Mouse (Mus musculus): ENCODE measurements around the gene Ctxn1. TPM values are rescaled to one million over a fixed set of nuclear protein-coding genes. Genes with fewer than 3 reads are reported as not detected.
A peak's percentile ranks its signal among the peaks of the same experiment; 100 is the strongest.

Ctxn1 gene
- total RNA-seq (2012; rRNA removed) (0.26 and 0.58 TPM in 2 replicates), polyA plus RNA-seq (2012; ENCODE audit: insufficient read depth in 1 of 2, insufficient read length in 2 of 2, low read depth in 1 of 2, low replicate concordance in 2 of 2, missing spikeins in 1 of 2) (1 to 10 TPM in 1 of 2 experiments, not detected in 1; 5.6 TPM)

- Histone ChIP-seq H3K4me1 (ENCODE audit: control insufficient read depth in 1 of 2, insufficient read depth in 2 of 2, low read length in 2 of 2) (peaks cover 0 to 5% of the 10 kb centered on the region in 2 experiments; a peak in 2 of 4 replicates), H3K27me3 (ENCODE audit: control insufficient read depth in 1 of 2, insufficient read depth in 2 of 2, low read length in 2 of 2) (no peaks in the 10 kb centered on the region), H3K9me3 (replicated peaks; ENCODE audit: insufficient read depth, low read length) (no peaks in the 10 kb centered on the region), H3K27ac (ENCODE audit: control insufficient read depth, low read depth, low read length) (no peak within 1 kb of the TSS), H3K79me2 (ENCODE audit: control insufficient read depth, insufficient read depth, low read length, poor library complexity) (no peaks in the 10 kb centered on the region), H3K36me3 (ENCODE audit: control insufficient read depth in 1 of 2, insufficient read depth in 2 of 2, low read length in 2 of 2) (peaks cover 3% of the 10 kb centered on the region in 2 experiments; a peak in 3 of 4 replicates), H3K9ac (ENCODE audit: control insufficient read depth, low read depth, low read length, poor library complexity, severe bottlenecking) (peak within 1 kb of the TSS; percentile 54), H3K4me3 (ENCODE audit: control insufficient read depth in 1 of 2, insufficient read depth in 1 of 2, low read depth in 2 of 2, low read length in 2 of 2) (peak within 1 kb of the TSS; percentile 41 to 50; a peak in 3 of 4 replicates)
- TF ChIP-seq ELF1 (IDR thresholded peaks at IDR 0.05; ENCODE audit: low read depth, low read length) (peak; percentile 77), USF1 (IDR thresholded peaks at IDR 0.05; ENCODE audit: low read depth, low read length) (peak; percentile 63), MAZ (IDR thresholded peaks at IDR 0.05; ENCODE audit: low read depth, low read length) (peak; percentile 97), E2F4 (IDR thresholded peaks at IDR 0.05; ENCODE audit: borderline replicate concordance, low read depth, low read length) (no peak), BHLHE40 (IDR thresholded peaks at IDR 0.05; ENCODE audit: borderline replicate concordance, low read depth, low read length) (no peak), POLR2AphosphoS2 (IDR thresholded peaks at IDR 0.05; ENCODE audit: low read length) (peak; percentile 91), CHD2 (IDR thresholded peaks at IDR 0.05; ENCODE audit: low read length) (no peak), NELFE (IDR thresholded peaks at IDR 0.05; ENCODE audit: low read depth, low read length) (0 out of 2 replicates have a peak, but pooled peaks have one; percentile 25), POLR2AphosphoS5 (IDR thresholded peaks at IDR 0.05; ENCODE audit: borderline replicate concordance, low read depth, low read length) (no peak), POLR2A (IDR thresholded peaks at IDR 0.05; ENCODE audit: control insufficient read depth in 1 of 2, insufficient read depth in 1 of 2, low read depth in 1 of 2, low read length in 2 of 2, poor library complexity in 1 of 2) (peak in 1 of 2 experiments; percentile 33; a peak in 1 of 4 replicates), MXI1 (IDR thresholded peaks at IDR 0.05; ENCODE audit: low read depth, low read length) (peak; percentile 65), SIN3A (IDR thresholded peaks at IDR 0.05; ENCODE audit: low read length) (peak; percentile 72), ETS1 (IDR thresholded peaks at IDR 0.05; ENCODE audit: low read depth, low read length) (no peak)
- DNase-seq (ENCODE audit: low read depth, low spot score) = peak; percentile 92
Measured at GRCm38 (mm10) chr8:4259125-4259804, at the start of gene Ctxn1. Gene Ctxn1 (minus strand): TSS chr8:4259274.

- Histone ChIP-seq H3K36me3 (ENCODE audit: control insufficient read depth in 1 of 2, insufficient read depth in 2 of 2, low read length in 2 of 2) (peaks cover 58 to 59% of the 10 kb centered on the region in 2 experiments), H3K9me3 (replicated peaks; ENCODE audit: insufficient read depth, low read length) (no peaks in the 10 kb centered on the region), H3K9ac (ENCODE audit: control insufficient read depth, low read depth, low read length, poor library complexity, severe bottlenecking) (no peak overlapping the region), H3K27ac (ENCODE audit: control insufficient read depth, low read depth, low read length) (peak overlapping the region; percentile 89), H3K4me1 (ENCODE audit: control insufficient read depth in 1 of 2, insufficient read depth in 2 of 2, low read length in 2 of 2) (peaks cover 34 to 40% of the 10 kb centered on the region in 2 experiments), H3K4me3 (ENCODE audit: control insufficient read depth in 1 of 2, insufficient read depth in 1 of 2, low read depth in 2 of 2, low read length in 2 of 2) (no peak overlapping the region), H3K79me2 (ENCODE audit: control insufficient read depth, insufficient read depth, low read length, poor library complexity) (peaks cover 17% of the 10 kb centered on the region), H3K27me3 (ENCODE audit: control insufficient read depth in 1 of 2, insufficient read depth in 2 of 2, low read length in 2 of 2) (no peaks in the 10 kb centered on the region)
- peak; percentile 84 for DNase-seq (ENCODE audit: low read depth, low spot score)
- TF ChIP-seq MXI1 (IDR thresholded peaks at IDR 0.05; ENCODE audit: low read depth, low read length) (peak; percentile 18; the same call in 1 of the 2 replicates), ZNF384 (IDR thresholded peaks at IDR 0.05; ENCODE audit: low read depth, low read length) (no peak), MYC (IDR thresholded peaks at IDR 0.05; ENCODE audit: low read depth, low read length) (peak; percentile 62; the same call in 1 of the 2 replicates), TBP (IDR thresholded peaks at IDR 0.05; ENCODE audit: low read depth, low read length) (no peak), ELF1 (IDR thresholded peaks at IDR 0.05; ENCODE audit: low read depth, low read length) (peak; percentile 73), USF2 (IDR thresholded peaks at IDR 0.05; ENCODE audit: borderline replicate concordance in 1 of 2, insufficient read depth in 1 of 2, low read depth in 1 of 2, low read length in 2 of 2) (no peak), ZKSCAN1 (IDR thresholded peaks at IDR 0.05; ENCODE audit: low read depth, low read length) (no peak), JUND (IDR thresholded peaks at IDR 0.05; ENCODE audit: low read depth, low read length) (no peak), HCFC1 (IDR thresholded peaks at IDR 0.05; ENCODE audit: low read depth, low read length) (peak; percentile 47; the same call in 1 of the 2 replicates), ZMIZ1 (IDR thresholded peaks at IDR 0.05; ENCODE audit: low read depth, low read length) (no peak), CTCF (IDR thresholded peaks at IDR 0.05 in 2 of 3, conservative IDR thresholded peaks at IDR 0.05 in 1 of 3; ENCODE audit: control insufficient read depth in 1 of 3, insufficient read depth in 1 of 3, low read depth in 2 of 3, low read length in 3 of 3, poor library complexity in 1 of 3, severe bottlenecking in 1 of 3) (no peak), NELFE (IDR thresholded peaks at IDR 0.05; ENCODE audit: low read depth, low read length) (no peak), RAD21 (IDR thresholded peaks at IDR 0.05; ENCODE audit: low read depth, low read length) (no peak), MAZ (IDR thresholded peaks at IDR 0.05; ENCODE audit: low read depth, low read length) (no peak), USF1 (IDR thresholded peaks at IDR 0.05; ENCODE audit: low read depth, low read length) (0 out of 2 replicates have a peak, but pooled peaks have one; percentile 5), SMC3 (IDR thresholded peaks at IDR 0.05; ENCODE audit: low read depth, low read length) (no peak; the same call in 1 of the 2 replicates), MYB (IDR thresholded peaks at IDR 0.05; ENCODE audit: low read depth, low read length) (no peak), CHD2 (IDR thresholded peaks at IDR 0.05; ENCODE audit: low read length) (no peak), TCF12 (IDR thresholded peaks at IDR 0.05; ENCODE audit: low read depth, low read length) (peak; percentile 73), CHD1 (IDR thresholded peaks at IDR 0.05; ENCODE audit: low read depth, low read length) (no peak), TAL1 (IDR thresholded peaks at IDR 0.05; ENCODE audit: low read length) (peak; percentile 56), ZC3H11A (IDR thresholded peaks at IDR 0.05; ENCODE audit: low read depth, low read length) (no peak)
Measured at GRCm38 (mm10) chr8:4305838-4306237, 46.8 kb upstream of the Ctxn1 start.

Measured in MEL (cell line).